Mouse (Mus musculus) testis, adult 2 months (tissue): Measurements from ENCODE around the gene Sp4. TPM values are rescaled to one million over a fixed set of nuclear protein-coding genes. Genes with fewer than 3 reads are reported as not detected.
A peak's percentile ranks its signal among the peaks of the same experiment; 100 is the strongest.

Experiments used
- H3K27ac ChIP-seq: fragments of 200-500 bp; 2 replicates; pipeline ENCODE4 v1.5.1; 2012; ENCODE audit warnings: low read depth, low read length; ENCODE audit not compliant: control insufficient read depth, insufficient read depth
- H3K27me3 ChIP-seq: fragments of 200-500 bp; 2 replicates; pipeline ENCODE4 v1.6.1; 2012; ENCODE audit warnings: mild to moderate bottlenecking, low read length, moderate library complexity; ENCODE audit not compliant: control insufficient read depth, insufficient read depth
- H3K36me3 ChIP-seq: fragments of 200-500 bp; 2 replicates; pipeline ENCODE4 v1.6.1; 2012; ENCODE audit warnings: mild to moderate bottlenecking, low read length; ENCODE audit not compliant: control insufficient read depth, insufficient read depth
- H3K4me1 ChIP-seq: fragments of 200-500 bp; 2 replicates; pipeline ENCODE4 v1.6.1; 2012; ENCODE audit warnings: low read length; ENCODE audit not compliant: control insufficient read depth, insufficient read depth
- H3K4me3 ChIP-seq: fragments of 200-500 bp; 2 replicates; pipeline ENCODE4 v1.5.1; 2012; ENCODE audit warnings: low read depth, mild to moderate bottlenecking, low read length, moderate library complexity, mixed read lengths; ENCODE audit not compliant: control insufficient read depth
- CTCF ChIP-seq: fragments of 200-500 bp; IDR thresholded peaks from 2 replicates; pipeline ENCODE4 v1.5.1; 2012; ENCODE audit warnings: low read depth, mild to moderate bottlenecking, inconsistent platforms, low read length, moderate library complexity; ENCODE audit not compliant: control insufficient read depth, insufficient read depth, insufficient replicate concordance
- POLR2A ChIP-seq: fragments of 200-500 bp; IDR thresholded peaks from 2 replicates; pipeline ENCODE4 v1.6.1; 2012; ENCODE audit warnings: low read depth, mild to moderate bottlenecking, inconsistent platforms, low read length, moderate library complexity; ENCODE audit not compliant: control insufficient read depth
- polyA plus RNA-seq: library from polyadenylated mRNA; depleted of rRNA; stranded (reverse); fragments of >200 nt; gene quantifications from 2 replicates; pipeline ENCODE4 v1.2.3, GENCODE M21; 2012

The Sp4 gene
- polyA plus RNA-seq, 1 experiment: 2.0 TPM

DNA sequence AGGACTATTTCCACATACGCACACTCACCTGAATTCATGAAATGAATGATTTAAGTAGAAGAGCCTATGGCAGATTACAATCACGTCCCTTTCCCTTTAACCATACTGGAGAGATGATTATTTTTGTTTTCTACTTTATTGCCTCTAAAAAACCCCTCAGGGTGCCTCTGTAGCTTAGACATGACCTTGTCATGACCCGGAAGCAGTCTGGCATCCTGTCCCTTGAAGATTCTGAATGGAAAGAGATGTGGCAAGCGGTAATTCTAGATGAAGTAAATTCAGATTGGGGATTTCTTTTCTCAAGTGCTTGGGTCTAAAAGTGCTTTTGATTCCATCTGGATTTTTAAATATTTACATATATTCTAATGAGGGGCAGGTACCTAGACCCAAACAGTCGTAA, 24.9 kb downstream of the Sp4 start:
- TF ChIP-seq CTCF: no peak
- no peak for TF ChIP-seq POLR2A
- Histone ChIP-seq H3K27ac (no peak overlapping the region), H3K4me3 (no peak overlapping the region), H3K27me3 (no peaks in the 10 kb centered on the region), H3K36me3 (no peaks in the 10 kb centered on the region), H3K4me1 (no peaks in the 10 kb centered on the region)

- Histone ChIP-seq H3K4me1 (no peaks in the 10 kb centered on the region), H3K27me3 (no peaks in the 10 kb centered on the region), H3K36me3 (no peaks in the 10 kb centered on the region), H3K4me3 (no peak overlapping the region), H3K27ac (no peak overlapping the region)
- TF ChIP-seq CTCF (no peak), POLR2A (no peak)
Observed at GRCm38 (mm10) chr12:118264905-118265304, 36.3 kb downstream of the Sp4 start.

DNA sequence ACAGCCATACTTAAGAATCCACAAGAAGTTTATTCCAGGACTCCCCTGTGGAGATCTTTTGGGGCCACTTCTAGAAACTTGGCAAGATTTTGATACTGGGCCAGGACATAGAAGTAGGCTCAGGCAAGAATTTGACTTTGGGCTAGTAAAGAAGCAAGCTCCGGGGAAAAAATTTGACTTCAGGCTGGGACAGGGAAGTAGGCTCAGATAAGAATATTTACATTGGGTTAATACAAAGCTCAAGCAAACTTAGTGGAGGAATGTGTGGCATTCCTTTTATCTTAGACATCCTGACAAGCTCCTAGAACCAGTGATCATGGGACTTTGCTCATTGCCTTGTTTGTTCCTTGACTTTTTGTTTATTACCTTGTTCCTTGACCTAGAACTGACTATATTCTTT, 37.4 kb downstream of the Sp4 start:
- TF ChIP-seq POLR2A (no peak), CTCF (no peak)
- Histone ChIP-seq H3K4me3 (no peak overlapping the region), H3K36me3 (no peaks in the 10 kb centered on the region), H3K27me3 (no peaks in the 10 kb centered on the region), H3K4me1 (no peaks in the 10 kb centered on the region), H3K27ac (no peak overlapping the region)

- Histone ChIP-seq H3K36me3 (no peaks in the 10 kb centered on the region), H3K27me3 (no peaks in the 10 kb centered on the region), H3K4me1 (no peaks in the 10 kb centered on the region), H3K27ac (no peak overlapping the region), H3K4me3 (no peak overlapping the region)
- TF ChIP-seq POLR2A (no peak), CTCF (no peak)
Observed at GRCm38 (mm10) chr12:118255292-118255782, 45.9 kb downstream of the Sp4 start.

- no peaks in the 10 kb centered on the region for H3K36me3 ChIP-seq
- H3K4me3 ChIP-seq: no peak overlapping the region
- TF ChIP-seq POLR2A (no peak), CTCF (no peak)
- no peaks in the 10 kb centered on the region for H3K4me1 ChIP-seq
- H3K27ac ChIP-seq: no peak overlapping the region
- H3K27me3 ChIP-seq: no peaks in the 10 kb centered on the region
Observed at GRCm38 (mm10) chr12:118221182-118221581, 80.1 kb downstream of the Sp4 start.

DNA sequence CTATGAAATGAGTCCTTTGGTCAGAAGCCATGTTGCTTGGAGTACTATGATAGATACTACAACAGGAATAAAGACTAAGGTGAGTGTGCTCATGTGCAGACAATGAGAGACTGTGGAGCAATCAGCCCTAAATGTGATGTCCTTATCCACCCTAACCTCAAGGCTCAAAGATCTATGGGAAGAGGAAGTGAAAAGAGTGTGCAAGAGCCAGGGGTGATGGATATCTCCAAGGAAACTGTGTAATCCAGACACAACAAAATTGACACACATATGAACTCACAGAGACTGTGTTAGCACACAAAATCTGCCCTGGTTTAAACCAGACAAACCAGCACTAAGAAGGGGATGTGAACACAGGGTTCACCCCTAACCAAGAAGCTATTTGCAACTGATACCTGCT, 81.2 kb downstream of the Sp4 start:
- TF ChIP-seq POLR2A: no peak
- no peak for TF ChIP-seq CTCF
- Histone ChIP-seq H3K4me1 (no peaks in the 10 kb centered on the region), H3K4me3 (no peak overlapping the region), H3K36me3 (no peaks in the 10 kb centered on the region), H3K27me3 (no peaks in the 10 kb centered on the region), H3K27ac (no peak overlapping the region)

DNA sequence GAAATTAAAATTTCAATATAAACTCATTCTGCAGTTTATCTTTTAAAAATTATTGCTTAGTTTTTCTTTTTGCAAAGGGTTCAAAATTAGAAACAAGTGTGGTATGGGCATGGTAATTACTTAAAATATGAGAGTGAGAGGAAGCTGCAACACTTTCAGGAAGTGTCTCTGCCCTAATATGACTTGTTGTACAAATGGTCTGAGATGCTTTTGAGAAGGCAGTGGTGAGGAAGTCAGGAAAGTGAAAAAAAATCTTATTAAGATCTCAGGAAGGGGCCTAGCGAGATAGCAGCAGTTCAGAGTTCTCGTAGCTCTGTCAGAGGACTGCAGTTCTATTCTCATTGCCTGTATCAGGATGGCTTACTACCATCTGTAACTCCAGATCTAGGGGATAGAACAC, 89.1 kb downstream of the Sp4 start:
- TF ChIP-seq POLR2A (no peak), CTCF (no peak)
- Histone ChIP-seq H3K4me1 (no peaks in the 10 kb centered on the region), H3K4me3 (no peak overlapping the region)

GRCm38 (mm10) chr12:118198386-118199093, 102.7 kb downstream of the Sp4 start, which contains the start of gene Dnah11:
Gene Dnah11, minus strand, starts transcription at chr12:118199043.
- Histone ChIP-seq H3K27me3 (no peaks in the 10 kb centered on the region), H3K36me3 (no peaks in the 10 kb centered on the region), H3K4me1 (peaks cover 4% of the 10 kb centered on the region), H3K4me3 (peak within 1 kb of the TSS; percentile 77), H3K27ac (no peak within 1 kb of the TSS)
- TF ChIP-seq CTCF: no peak
- no peak for TF ChIP-seq POLR2A

More for the DNA sequence above, 89.1 kb downstream of the Sp4 start:
- H3K27me3 ChIP-seq: no peaks in the 10 kb centered on the region
- no peak overlapping the region for H3K27ac ChIP-seq
- no peaks in the 10 kb centered on the region for H3K36me3 ChIP-seq
